Mouse (Mus musculus) stomach, embryonic 14.5 days (tissue): ENCODE measurements around the gene Parvb. TPM values are rescaled to one million over a fixed set of nuclear protein-coding genes. Genes with fewer than 3 reads are reported as not detected.
A peak's percentile ranks its signal among the peaks of the same experiment; 100 is the strongest.

Experiments
- ATAC-seq: fragments of 200-750 bp; cut with Nextera tagmentation; 2 replicates; pipeline ENCODE4 v1.8.0; 2017; ENCODE audit warnings: low read depth, moderate TSS enrichment; ENCODE audit not compliant: insufficient number of reproducible peaks, insufficient read depth, low FRiP score
- H3K27ac ChIP-seq: fragments of 300-500 bp; sonication (generic); 2 replicates; pipeline ENCODE4 v1.5.1; 2014; ENCODE audit warnings: mild to moderate bottlenecking, low read length, moderate library complexity, mixed read lengths
- H3K27me3 ChIP-seq: fragments of 300-500 bp; sonication (generic); 2 replicates; pipeline ENCODE4 v1.6.1; 2014; ENCODE audit warnings: low read length, control low read depth, mixed read lengths; ENCODE audit not compliant: control insufficient read depth, insufficient read depth
- H3K36me3 ChIP-seq: fragments of 300-500 bp; sonication (generic); 2 replicates; pipeline ENCODE4 v1.6.1; 2014; ENCODE audit warnings: mild to moderate bottlenecking, control low read depth, low read length, moderate library complexity, mixed read lengths; ENCODE audit not compliant: control insufficient read depth, insufficient read depth
- H3K4me1 ChIP-seq: fragments of 300-500 bp; sonication (generic); 2 replicates; pipeline ENCODE4 v1.6.1; 2014; ENCODE audit warnings: low read length, control low read depth, mixed read lengths; ENCODE audit not compliant: control insufficient read depth, insufficient read depth
- H3K4me2 ChIP-seq: fragments of 300-500 bp; sonication (generic); replicated peaks from 2 replicates; pipeline ENCODE4 v1.6.1; 2014; ENCODE audit warnings: low read depth, low read length, control low read depth
- H3K4me3 ChIP-seq: fragments of 300-500 bp; sonication (generic); 2 replicates; pipeline ENCODE4 v1.5.1; 2014; ENCODE audit warnings: low read depth, low read length, control low read depth
- H3K9ac ChIP-seq: fragments of 300-500 bp; sonication (generic); replicated peaks from 2 replicates; pipeline ENCODE4 v1.6.1; 2014; ENCODE audit warnings: low read depth, mild to moderate bottlenecking, control low read depth, low read length, moderate library complexity, mixed read lengths
- H3K9me3 ChIP-seq: fragments of 300-500 bp; sonication (generic); 2 replicates; pipeline ENCODE4 v1.6.1; 2016; ENCODE audit warnings: low read depth, low read length, control low read depth; ENCODE audit not compliant: control insufficient read depth
- WGBS: fragments of 180-500 bp; shearing (Covaris S2); extraction: QIAGEN DNeasy Blood & Tissue Kit; methylation state at CpG from one replicate; pipeline ENCODE4 v1.1.7; 2014; 5-methylcytosine and 5-hydroxymethylcytosine counted together
- polyA plus RNA-seq: library from polyadenylated mRNA; unstranded; fragments of >200 nt; fragmentation: Nextera tagmentation; extraction: Ambion mirVana; gene quantifications from 2 replicates; pipeline ENCODE4 v1.2.1, GENCODE M21; 2014

Gene Parvb
- polyA plus RNA-seq, 1 experiment from 2014 or later, result 4.4 TPM

- H3K36me3 ChIP-seq, result no peaks in the 10 kb centered on the region
- no peaks in the 10 kb centered on the region for H3K9me3 ChIP-seq
- no peak overlapping the region for H3K4me2 ChIP-seq
- H3K4me3 ChIP-seq, result no peak overlapping the region
- 36% methylated on average over 10 of the region's 10 CpGs for WGBS
- no peaks in the 10 kb centered on the region for H3K27me3 ChIP-seq
- no peak for ATAC-seq
- no peaks in the 10 kb centered on the region for H3K4me1 ChIP-seq
- H3K9ac ChIP-seq, result no peak overlapping the region
- H3K27ac ChIP-seq, result no peak overlapping the region
Observed at GRCm38 (mm10) chr15:84224779-84225178, 7.1 kb upstream of the Parvb start.

GRCm38 (mm10) chr15:84226918-84227317 lies 4.9 kb upstream of the Parvb start:
- no peaks in the 10 kb centered on the region for H3K36me3 ChIP-seq
- H3K9ac ChIP-seq, result no peak overlapping the region
- H3K27me3 ChIP-seq, result no peaks in the 10 kb centered on the region
- 73% methylated on average over 15 of the region's 15 CpGs for WGBS
- no peak overlapping the region for H3K27ac ChIP-seq
- no peak overlapping the region for H3K4me2 ChIP-seq
- no peak overlapping the region for H3K4me3 ChIP-seq
- H3K9me3 ChIP-seq, result no peaks in the 10 kb centered on the region
- 0 out of 2 replicates have a peak, but pooled peaks cover 13% of the 10 kb centered on the region for H3K4me1 ChIP-seq
- no peak for ATAC-seq

GRCm38 (mm10) chr15:84230661-84231060 lies 1.2 kb upstream of the Parvb start:
- no peaks in the 10 kb centered on the region for H3K9me3 ChIP-seq
- 18% methylated on average over 5 of the region's 5 CpGs for WGBS
- ATAC-seq, result no peak
- H3K9ac ChIP-seq, result peak overlapping the region; percentile 10; the same call in 1 of the 2 replicates
- peak overlapping the region; percentile 92; the same call in 1 of the 2 replicates for H3K4me2 ChIP-seq
- no peak overlapping the region for H3K27ac ChIP-seq
- H3K27me3 ChIP-seq, result no peaks in the 10 kb centered on the region
- 0 out of 2 replicates have a peak, but pooled peaks cover 13% of the 10 kb centered on the region for H3K4me1 ChIP-seq
- no peak overlapping the region for H3K4me3 ChIP-seq
- H3K36me3 ChIP-seq, result no peaks in the 10 kb centered on the region

DNA sequence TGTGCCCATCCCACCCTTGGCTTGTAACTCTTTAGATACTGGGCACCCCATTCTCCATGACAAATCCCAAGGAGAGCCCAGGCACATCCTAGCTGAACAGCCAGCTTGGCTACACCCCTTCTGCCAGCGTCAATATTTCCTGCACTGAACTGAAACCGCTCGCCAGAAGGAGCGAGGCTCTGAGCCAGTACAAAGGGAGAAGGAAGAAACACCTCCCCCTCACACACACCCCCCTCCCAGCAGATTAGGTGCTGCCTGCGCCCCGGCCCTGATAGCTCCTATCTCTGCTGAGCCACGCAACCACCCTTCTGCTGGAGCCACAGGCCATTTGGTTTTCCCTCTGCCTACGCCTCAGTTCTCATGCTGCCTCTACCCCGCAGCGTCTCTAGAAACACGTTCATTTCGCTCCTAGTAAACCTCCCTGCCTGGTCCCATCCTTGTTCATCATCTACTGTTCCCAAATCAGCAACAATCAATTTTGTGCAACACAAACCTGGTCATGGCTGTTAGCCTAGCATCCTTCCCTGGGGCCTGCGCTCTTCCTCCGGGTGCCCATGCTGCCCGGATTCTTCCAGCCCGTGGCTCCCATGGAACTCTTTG lies 630 bp upstream of the Parvb start:
- 0 out of 2 replicates have a peak, but pooled peaks cover 13% of the 10 kb centered on the region for H3K4me1 ChIP-seq
- H3K9me3 ChIP-seq, result no peaks in the 10 kb centered on the region
- no peaks in the 10 kb centered on the region for H3K27me3 ChIP-seq
- H3K27ac ChIP-seq, result 0 out of 2 replicates have a peak overlapping the region, but pooled peaks have one; percentile 33
- H3K9ac ChIP-seq, result peak overlapping the region; percentile 10; the same call in 1 of the 2 replicates
- ATAC-seq, result peak; percentile 66; the same call in 1 of the 2 replicates
- WGBS, result 9% methylated on average over 16 of the region's 16 CpGs
- peak overlapping the region; percentile 42 for H3K4me3 ChIP-seq
- H3K4me2 ChIP-seq, result peak overlapping the region; percentile 92
- H3K36me3 ChIP-seq, result no peaks in the 10 kb centered on the region

GRCm38 (mm10) chr15:84232609-84233008 lies 766 bp downstream of the Parvb start:
- no peaks in the 10 kb centered on the region for H3K27me3 ChIP-seq
- H3K9me3 ChIP-seq, result no peaks in the 10 kb centered on the region
- no peak for ATAC-seq
- H3K4me3 ChIP-seq, result no peak overlapping the region
- no peak overlapping the region for H3K9ac ChIP-seq
- H3K36me3 ChIP-seq, result no peaks in the 10 kb centered on the region
- peak overlapping the region; percentile 92 for H3K4me2 ChIP-seq
- H3K27ac ChIP-seq, result no peak overlapping the region
- 26% methylated on average over 8 of the region's 8 CpGs for WGBS
- 0 out of 2 replicates have a peak, but pooled peaks cover 13% of the 10 kb centered on the region for H3K4me1 ChIP-seq

DNA sequence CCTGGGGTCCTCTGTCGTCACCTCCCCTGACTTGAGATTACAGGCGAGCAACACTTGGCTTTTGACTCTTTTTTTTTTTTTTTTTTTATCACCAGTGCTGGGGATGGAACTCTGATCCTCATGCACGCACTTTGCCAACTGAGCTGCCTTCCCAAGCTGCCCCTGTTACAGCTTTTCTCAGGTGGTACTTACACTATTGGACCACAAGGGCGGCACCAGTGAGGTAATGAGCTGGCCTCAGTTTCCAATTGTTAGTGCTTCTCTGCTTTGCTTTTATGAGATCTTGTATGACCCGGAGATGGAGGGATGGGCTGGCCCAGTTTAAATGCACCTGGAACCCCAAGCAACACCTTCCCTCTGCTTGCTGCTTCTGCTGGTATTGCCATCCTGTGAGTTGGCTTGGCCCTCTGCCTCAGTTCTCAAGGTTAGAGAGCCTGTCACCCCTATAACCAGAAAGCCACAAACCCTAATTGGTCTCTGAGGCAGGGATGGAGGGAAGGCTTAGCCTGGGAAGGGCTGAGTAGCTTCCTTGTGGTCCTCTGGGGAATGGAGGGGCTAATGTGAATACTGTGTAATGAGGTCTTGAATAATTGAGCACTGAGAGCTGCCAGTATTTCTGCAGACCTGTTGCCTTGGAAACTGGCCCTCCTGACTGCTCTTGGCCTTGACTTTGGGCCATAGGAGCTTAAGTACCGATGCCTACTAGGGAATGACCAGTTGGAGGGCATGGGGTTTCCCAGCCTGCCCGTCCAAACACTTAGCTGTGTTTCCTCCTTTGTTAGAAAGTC lies 3.1 kb downstream of the Parvb start:
- H3K27me3 ChIP-seq, result no peaks in the 10 kb centered on the region
- H3K36me3 ChIP-seq, result no peaks in the 10 kb centered on the region
- peaks cover 27% of the 10 kb centered on the region; the same call in 1 of the 2 replicates for H3K4me1 ChIP-seq
- 82% methylated on average over 7 of the region's 7 CpGs for WGBS
- no peak overlapping the region for H3K27ac ChIP-seq
- H3K9ac ChIP-seq, result no peak overlapping the region
- no peak overlapping the region for H3K4me2 ChIP-seq
- no peaks in the 10 kb centered on the region for H3K9me3 ChIP-seq
- no peak for ATAC-seq
- H3K4me3 ChIP-seq, result no peak overlapping the region

- 90% methylated on average over 7 of the region's 7 CpGs for WGBS
- Histone ChIP-seq H3K27me3 (no peaks in the 10 kb centered on the region), H3K27ac (no peak overlapping the region), H3K9ac (no peak overlapping the region), H3K36me3 (no peaks in the 10 kb centered on the region), H3K4me1 (peaks cover 26% of the 10 kb centered on the region; the same call in 1 of the 2 replicates), H3K4me2 (no peak overlapping the region), H3K9me3 (no peaks in the 10 kb centered on the region), H3K4me3 (no peak overlapping the region)
- ATAC-seq, result no peak
Observed at GRCm38 (mm10) chr15:84235646-84236045, 3.8 kb downstream of the Parvb start.

GRCm38 (mm10) chr15:84238552-84238951 lies 6.7 kb downstream of the Parvb start:
- no peaks in the 10 kb centered on the region for H3K9me3 ChIP-seq
- no peaks in the 10 kb centered on the region for H3K27me3 ChIP-seq
- WGBS, result 15% methylated on average over 15 of the region's 15 CpGs
- peak overlapping the region; percentile 35 for H3K4me2 ChIP-seq
- ATAC-seq, result no peak
- H3K9ac ChIP-seq, result no peak overlapping the region
- no peak overlapping the region for H3K27ac ChIP-seq
- H3K36me3 ChIP-seq, result no peaks in the 10 kb centered on the region
- H3K4me3 ChIP-seq, result no peak overlapping the region
- peaks cover 14% of the 10 kb centered on the region; the same call in 1 of the 2 replicates for H3K4me1 ChIP-seq
